Mouse (Mus musculus) kidney, adult 9 months (tissue): ENCODE data around the gene Ttpal.
"Not testable (repeated sequence)": the region's sequence is repeated elsewhere in the genome, so short reads cannot be mapped to it uniquely, and the experiment has no call there.

Experiments used
- DNase-seq: peaks from one replicate; pipeline ENCODE4 v3.0.0; 2022

Gene Ttpal

DNA sequence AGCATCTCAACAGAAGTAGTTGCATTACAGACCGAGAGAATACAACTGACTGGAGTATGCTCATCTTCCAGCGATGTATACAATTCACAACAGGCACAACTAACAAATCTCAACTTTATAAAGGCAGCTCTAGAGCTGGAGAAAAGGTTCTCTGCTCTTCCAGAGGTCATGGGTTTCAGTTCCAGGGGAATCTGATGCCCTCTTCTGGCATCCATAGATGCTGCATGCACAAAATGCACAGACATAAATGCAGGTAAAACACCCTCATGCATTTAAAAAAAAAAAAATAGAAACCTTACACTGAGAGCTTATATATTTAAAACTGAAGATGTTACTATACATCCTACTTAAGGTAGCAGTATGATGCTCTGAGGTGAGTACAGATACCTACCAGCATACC, 29.6 kb downstream of the Ttpal start:
- no peak for DNase-seq

DNA sequence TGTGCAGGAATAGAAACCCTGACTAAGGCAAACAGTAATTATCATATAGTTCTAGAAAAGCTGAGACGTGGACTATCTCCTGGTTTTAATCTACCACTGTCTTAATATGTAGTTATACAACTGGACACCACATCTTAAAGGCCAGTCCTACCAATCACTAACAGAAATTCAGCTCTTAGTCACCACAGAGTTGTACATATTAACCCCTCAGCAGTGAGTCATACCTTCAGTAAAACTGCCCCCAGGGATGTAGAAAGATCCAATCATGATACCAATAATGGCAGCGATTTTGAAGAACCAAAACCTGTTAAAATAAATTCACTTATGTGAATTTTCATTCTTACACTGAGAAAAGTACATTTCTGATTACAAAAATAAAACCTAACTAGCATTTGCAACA, 32.1 kb downstream of the Ttpal start:
- DNase-seq, result no peak

DNA sequence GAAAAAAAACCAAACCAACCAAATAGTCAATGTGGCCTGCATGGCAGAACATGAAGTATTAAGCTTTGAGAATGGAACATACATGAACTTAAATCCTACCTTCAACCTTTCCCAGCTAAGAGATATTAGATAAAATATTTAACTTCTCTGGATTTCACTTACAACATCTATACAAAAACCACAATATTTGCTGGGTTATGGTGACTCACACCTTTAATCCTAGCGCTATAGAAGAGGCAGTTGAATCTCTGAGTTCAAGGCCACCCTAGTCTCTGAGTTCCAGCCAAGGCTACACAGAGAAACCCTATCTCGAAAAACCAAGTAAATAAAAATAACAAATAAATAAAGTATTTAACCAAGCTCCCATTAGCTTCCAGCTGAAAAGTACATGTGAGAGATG, 33.9 kb downstream of the Ttpal start:
- no peak for DNase-seq

DNA sequence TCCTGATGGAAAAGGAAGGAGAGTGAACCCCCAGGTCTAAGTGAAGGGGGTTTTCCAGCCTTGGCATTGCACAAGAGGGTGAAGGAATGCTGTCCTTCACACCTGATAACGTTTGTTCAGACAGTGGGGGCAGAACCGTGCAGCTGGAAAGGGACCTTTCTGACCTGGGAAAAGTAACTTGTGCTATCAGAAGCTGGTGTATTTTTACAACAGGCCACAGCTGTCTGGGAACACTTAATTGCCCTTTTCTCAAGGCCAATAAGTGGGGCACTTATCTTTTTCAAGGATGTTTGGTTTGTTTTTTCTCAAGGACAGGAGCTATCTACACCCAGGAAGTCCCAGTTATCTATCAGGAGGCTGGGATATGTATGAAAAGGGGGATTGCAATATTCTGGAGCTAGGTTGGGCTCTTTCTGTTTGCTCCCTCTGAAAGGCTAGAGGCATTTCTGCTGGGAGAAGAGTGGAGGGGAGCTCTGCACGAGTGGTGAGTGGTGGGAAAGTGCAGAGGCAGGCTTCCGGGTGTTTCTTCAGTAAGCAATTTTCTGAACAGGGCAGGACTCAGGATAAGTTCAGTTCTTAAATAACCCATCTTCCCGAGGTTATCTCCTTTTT, 35.6 kb downstream of the Ttpal start:
- DNase-seq, result no peak

DNA sequence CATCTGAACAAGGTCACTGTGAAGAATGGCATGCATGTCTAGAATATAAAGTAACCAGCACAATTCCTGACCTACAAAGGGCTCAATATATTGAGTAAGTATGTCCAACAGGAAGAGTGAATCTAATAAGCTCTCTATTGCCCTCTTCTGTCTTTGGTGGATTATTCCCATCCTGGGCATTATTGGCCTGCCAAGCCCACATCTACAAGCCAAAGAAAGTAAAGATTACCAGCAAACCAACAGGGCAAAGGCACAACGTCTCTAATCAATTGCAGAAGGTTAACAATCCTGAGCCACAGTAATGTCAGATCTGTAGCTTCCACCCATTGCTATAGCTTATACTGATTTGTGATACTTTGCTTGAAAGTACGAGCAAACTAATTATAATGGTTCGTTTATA, 38.4 kb downstream of the Ttpal start:
- DNase-seq, result no peak

DNA sequence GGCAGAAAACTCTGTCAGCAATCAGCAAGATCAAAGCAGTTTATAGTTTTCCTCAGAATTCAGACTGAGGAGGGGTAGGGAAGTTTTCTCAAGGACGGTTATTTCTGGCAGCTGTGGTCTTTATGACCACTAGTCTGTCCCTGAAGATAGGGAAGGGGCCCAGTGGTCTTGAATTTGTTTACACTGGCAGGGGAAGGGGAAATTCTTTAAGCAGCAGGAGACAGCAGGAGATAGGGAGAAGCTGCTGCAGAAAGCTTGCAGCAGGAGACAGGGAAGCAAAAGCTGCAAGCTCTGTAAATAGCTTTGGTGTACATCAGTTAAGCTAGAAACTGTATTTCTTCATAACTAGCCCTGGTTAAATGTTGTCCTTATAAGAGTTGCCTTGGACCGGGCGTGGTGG, 39.6 kb downstream of the Ttpal start:
- DNase-seq, result no peak

DNA sequence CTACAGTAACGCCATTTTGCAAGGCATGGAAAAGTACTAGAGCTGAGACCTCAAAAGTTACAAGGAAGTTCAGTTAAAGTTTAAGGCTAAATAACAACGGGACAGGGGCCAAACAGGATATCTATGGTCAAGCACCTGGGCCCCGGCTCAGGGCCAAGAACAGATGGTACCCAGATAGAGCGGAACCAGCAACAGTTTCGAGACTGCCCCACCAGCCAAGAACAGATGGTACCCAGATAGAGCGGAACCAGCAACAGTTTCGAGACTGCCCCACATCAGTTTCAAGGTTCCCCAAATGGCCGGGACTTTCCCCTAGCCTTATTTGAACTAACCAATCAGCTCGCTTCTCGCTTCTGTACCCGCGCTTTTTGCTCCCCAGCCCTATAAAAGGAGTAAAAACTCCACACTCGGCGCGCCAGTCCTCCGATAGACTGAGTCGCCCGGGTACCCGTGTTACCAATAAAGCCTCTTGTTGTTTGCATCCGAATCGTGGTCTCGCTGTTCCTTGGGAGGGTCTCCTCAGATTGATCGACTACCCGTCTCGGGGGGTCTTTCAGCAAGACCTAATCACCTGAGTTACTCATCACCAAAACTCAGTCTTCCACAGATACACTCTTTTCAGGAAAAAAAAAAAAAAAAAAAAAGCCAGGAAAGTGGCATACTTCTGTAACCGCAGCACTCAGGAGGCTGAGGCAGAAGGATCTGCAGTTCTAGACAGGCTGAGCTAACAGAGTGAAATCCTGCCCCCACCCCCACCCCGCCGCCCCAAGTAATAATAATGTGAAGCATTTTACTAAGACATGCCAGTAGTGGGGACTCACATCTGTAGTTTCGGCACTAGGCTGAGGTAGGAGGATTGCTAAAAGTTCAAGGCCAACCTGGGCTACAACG, 40.8 kb downstream of the Ttpal start:
- peak; percentile 85 for DNase-seq

DNA sequence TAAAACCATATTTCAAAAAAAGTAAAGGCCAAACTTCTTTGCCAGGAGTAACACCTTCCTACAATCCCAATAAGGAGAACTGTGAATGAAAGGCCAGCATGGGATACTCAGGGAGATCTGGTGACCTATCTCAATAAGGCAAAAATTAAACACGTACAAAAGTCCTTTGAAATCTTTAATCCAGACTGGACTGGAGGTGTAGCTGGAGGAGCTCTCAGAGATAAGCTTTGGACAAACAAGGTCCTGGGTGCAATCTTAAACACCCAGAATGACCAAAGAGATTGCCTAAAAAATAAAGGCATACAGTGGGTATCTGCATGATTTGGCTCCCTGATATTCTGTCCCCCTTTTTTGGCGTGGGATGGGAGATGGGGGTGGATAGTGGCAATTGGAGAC, 41.5 kb downstream of the Ttpal start:
- no peak for DNase-seq

DNA sequence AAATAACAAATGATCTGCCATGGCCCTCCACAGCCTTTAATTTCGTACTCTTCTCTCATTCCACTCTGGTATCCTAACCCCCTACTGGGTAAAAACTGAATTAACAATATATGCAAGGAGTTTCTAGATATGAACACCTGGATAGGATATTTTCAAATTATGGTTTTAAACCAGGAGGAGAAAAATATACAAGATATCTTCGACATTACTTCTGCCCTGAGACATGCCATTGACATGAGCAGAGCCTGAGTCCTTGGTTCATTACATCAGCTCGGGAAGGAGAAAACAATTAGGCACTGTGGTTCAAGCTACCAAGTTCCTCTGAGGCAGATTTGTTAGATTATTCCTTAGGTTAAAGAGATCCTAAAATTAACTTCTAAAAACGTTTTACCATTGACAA, 41.9 kb downstream of the Ttpal start:
- no peak for DNase-seq

DNA sequence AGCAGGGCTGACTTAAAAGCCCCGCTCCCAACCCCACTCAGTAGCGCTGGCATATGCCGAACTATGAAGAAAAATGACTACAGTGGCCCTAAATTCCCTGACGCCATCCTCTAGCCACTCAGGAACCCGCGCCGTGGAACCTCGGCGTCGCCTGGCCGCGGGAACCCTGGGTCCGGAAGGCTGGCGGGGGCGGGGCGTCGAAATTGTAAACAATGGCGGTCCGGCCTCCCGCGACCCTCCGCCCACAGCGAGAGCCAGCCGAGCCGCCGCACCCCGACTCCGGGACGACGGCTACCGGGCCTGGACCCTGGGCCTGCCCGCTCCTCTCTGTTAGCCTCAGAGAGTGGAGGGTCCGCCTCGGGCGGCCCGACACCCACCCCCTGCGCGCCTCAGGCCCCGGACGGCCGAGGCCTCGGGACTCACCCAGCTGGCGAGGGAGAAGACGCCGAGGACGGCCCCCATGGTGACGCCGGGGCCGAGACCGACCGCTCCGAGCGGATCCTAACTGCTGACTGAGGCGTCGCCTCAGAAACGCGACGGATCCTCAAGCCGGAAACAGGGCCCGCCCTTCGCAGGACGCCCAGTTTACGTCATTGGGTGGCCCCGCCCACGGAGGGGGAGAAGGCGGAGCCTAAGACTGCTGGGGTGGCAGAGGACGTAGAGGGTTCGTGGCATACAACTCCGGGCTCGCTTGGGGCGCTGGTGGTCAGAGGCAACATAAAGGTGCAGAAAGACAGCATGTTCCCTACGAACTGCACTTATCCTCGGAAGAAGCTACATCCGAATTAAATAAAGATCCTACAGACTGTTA, 42.7 kb downstream of the Ttpal start, which contains the start of gene Serinc3:
Gene Serinc3 (minus strand): TSS at position 557 of the 811 bp plus-strand sequence.
- peak; percentile 99 for DNase-seq

DNA sequence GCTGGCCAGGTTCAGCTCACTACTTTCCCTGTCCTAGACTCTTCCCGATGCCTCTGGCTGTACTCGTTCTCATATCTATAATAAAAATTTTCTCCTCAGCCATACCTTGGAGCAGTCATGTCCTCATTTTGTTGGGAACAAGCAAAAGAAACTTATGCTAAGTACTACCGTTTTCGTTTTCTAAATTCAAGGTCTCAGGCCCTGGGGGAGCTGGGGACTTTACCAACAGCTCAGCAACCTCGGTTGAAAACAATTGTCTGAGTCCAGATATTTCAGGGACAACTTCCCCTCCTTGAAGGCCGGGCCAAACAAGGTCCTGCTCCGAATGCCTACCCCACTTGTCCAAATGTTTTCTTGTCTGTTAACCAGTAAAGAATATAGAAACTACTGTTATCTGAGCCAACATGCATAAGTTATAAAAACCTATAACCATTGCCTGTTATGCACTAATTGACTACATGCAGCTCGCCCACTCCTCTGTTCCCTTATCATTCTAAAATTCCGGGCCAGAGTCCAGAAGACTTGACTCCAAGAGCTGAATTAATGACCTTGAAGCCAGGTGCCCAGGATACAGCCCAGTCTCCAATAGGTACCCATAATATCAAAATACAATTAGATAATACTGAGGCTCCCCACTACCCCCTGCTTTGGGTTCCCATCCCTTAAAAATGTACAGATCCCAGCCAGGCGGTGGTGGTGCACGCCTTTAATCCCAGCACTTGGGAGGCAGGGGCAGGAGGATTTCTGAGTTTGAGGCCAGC, 43.8 kb downstream of the Ttpal start:
- no peak for DNase-seq

DNA sequence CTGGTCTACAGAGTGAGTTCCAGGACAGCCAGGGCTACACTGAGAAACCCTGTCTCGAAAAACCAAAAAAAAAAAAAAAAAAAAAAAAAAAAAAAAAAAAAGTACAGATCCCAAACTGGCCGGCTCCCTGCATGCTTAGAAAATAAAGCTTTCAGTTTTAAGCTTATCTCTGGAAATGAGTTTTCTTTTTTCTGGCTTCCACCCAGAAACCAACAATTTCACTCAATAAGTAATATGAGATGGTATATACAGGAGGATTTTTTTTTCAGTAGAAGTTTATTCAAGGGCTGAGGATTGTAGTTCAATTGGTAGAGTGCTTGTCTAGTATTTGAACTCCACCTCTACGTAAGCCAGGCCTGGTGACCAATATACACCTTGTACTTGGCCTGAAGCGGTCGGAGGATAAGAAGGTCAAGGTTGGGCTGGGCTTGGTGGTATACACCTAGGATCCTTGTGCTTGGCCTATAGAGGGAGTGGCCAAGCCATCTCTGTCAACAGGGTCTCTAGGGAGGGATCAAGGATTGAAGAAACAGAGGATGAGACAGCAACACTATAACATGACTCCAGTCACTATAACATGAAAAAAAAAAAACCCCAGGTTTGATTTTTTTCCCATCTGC, 44.5 kb downstream of the Ttpal start:
- no peak for DNase-seq

DNA sequence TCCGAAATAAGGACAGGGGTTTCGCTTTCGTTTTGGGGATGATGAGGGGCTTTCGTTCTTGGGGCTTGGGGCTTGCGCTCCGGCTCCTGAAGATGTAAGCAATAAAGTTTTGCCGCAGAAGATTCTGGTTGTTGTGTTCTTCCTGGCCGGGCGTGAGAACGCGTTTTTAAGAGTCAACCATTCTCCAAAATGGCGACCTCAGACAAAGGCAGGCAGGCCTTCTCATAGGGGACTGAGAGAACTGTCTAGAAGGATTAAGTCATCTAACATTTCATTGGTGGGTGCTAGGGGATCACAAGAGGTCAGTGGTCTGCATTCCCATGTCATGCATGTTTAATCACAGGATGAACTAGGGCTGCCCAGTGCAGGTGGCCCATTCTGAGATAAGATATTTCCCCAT, 53.6 kb downstream of the Ttpal start:
- not testable (repeated sequence) for DNase-seq

DNA sequence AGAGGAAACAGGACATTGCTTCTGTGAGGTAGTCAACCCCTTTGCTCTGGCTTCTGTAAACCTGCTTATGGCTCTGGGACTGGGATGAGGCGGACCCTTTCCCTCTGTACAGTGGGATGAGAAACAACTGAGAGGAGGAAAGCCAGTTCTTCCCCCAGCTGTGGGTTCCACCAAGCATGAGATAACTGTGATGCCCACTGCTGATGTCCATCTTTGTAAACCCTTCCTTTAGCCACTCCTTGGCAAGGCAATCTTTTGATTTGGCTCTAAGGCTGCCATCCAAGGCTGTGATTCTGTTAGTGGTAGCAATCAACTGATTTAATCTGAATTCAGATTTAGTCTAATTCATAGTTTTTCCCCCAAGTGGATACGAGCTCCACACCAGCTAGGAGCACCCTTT, 55.4 kb downstream of the Ttpal start:
- no peak for DNase-seq

DNA sequence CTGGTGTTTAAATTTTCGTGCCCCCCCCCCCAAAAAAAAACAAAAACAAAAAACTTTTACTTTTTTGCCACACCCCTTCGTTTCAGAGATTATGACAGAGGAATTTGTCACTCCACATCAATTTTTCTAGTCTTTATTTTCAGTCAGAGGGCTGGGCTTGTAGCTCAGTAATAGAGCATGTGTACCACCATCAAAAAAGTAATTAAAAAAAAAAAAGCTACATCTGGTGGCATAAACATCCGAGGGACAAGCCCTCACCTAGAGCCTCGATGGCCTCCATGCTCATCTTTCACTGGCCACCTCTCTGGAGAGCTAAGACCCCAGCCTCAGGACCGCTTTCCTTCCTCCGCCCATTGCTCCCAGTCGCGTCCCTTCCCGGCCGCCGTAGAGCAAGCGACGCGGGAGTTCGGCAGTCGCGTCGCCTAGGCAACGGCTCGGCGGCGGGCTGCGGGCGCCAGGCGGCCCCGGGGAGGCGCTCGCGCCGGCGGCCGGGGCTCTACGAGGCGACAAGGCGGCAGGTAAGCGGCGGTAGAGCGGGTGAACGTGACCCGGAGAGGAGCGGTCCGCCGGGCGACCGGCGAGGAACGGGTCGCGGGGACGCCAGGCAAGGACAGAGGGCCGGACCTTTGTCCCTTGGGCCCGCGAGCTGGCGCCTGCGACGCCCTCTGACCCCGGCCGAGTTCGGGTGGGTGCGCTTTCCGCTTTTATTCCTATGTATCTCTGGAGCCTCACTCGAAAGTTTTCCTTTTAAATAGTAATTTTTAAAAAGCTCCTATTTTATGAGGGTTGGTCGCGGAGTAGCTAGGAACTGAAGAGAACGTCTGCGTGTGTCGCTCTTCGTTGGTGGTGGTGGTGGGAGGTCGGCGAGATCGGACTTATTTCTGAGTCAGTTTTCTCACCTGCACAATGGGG, 56.1 kb downstream of the Ttpal start, which contains the start of gene Pkig:
Gene Pkig (plus strand): TSS at position 412 of the 912 bp plus-strand sequence.
- DNase-seq, result peak; percentile 81

DNA sequence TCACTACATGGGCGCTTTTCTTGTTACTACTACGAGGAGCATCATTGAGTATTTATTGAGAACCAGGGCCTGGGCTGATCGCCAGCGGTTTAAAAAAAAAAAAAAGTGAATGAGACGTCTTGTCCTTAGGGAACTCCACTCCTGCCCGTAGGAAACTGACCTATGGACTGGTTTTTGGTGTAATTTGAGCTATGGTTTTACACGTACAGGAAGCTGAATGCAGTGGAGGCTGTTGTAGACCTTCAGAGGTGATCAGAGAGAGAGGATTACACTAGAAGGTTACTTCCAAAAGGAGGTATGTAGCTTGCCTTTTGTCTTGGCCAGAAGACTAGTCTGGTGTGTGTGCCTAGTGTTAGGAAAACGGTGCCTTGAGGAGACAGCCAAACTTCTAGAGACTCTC, 56.8 kb downstream of the Ttpal start:
- DNase-seq, result peak; percentile 71

DNA sequence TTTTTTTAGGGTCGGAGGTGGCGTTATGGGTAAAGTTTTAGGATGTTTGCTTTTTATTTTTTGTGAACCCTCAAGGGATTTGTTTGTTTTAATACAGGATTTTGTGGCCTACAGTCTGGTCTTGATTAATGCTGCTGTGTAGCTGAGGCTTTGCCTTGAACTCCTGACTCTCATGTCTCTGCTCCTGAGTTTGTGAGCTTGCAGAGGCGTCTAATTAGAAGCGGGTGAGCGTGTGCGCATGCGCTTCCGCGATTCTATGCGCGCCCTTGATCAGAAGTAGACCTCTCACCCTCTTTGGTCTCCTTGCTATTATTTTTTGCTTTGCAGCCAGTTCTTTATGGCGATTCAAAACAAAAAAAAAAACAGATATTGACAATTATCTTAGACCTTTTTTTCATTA, 57.3 kb downstream of the Ttpal start:
- no peak for DNase-seq

DNA sequence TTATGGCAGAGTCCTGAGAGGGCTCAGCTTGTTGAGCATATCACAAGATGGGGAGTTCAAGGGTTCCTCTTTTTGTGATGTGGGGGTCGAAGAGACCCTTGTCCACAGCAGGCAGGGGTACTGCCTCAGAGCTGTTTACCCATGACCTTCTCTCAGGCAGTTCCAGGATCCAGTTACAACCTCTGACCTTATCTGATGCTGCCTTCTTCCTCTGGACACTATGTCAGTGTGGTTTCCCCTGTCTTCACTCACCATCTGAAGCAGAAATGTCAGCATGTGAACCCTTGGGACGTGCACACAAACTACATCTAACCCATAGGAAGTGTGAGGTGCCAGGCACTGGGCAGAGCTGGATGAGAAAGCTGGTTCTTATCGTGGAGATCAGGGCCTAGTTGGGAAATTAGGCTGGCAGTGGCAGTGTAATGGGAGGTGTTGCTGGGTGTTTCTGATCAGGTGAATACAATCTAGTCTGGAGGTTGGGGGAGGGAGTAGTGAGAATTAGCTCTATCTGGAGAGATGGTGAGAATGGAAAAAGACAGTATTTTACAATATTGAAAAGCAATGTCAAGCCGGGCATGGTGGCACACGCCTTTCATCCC, 58.1 kb downstream of the Ttpal start:
- DNase-seq, result no peak

DNA sequence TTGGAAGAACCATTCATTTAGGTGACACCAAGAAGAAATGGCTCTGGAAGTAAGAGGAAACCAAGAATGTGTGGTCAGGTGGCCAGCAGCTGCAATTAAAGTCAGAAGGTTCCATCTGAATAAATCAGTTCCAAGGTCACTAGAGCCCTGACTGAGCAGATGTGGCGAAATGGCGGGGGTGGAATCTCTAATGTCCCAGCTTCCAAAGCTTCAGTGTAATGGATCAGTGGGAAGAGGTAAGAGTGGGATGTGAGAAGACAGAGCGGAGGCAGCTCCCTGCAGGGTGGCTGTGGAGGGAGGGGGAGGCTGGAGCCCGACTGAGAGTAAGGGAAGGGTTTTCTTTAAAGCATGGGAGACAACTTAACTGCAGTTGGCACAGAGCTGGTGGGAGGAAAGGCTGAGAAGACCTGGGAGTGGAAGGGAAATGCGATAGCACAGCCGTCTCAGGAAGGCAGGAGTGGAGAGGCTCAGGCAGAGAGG, 59.3 kb downstream of the Ttpal start:
- DNase-seq, result peak; percentile 44

DNA sequence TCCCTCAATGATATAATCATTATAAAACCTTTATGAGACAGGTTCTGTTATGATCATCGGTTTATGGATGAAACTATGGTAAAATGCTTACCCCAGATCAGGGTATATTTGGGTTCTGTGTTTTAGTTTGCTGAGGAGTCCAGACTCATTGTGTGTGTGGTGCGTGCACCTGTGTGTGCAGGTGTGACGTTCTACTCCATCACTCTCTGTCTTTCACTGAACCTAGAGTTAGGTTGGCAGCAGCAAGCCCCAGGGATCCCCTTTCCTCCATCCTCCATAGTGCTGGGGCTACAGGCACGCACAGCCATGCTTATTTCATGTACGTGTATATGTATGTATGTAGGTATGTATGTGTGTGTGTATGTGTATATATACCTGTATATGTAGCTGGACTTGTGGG, 60.0 kb downstream of the Ttpal start:
- no peak for DNase-seq
